26 mouse cellular contexts compared by ENCODE assay signal in the genomic region with DNA sequence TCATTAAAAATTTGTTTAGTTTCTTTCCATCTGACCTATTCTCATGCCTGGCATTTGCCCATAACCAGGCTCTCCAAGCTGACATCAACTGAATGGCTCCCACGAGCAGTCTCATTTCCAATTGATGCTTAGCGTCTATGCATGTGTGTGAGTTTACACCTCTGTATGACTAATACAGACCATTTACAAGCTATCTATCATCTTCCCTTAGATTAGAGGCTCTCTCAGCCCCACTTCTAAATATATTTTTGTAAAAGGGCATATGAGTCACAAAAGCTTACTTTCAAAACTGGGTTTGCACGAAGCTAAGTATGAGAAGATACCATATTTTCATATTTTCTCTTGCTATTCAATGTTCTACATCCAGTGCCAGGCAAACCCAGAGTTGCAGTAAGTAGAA.
DNase-seq lines count a peak whose midpoint lies in the region; ATAC-seq and TF ChIP-seq lines count a peak whose summit lies in the region.
"Had no signal": no experiment of that assay in that cellular context is flagged by ENCODE, and none has a peak within 500 bp of the region (broad histone marks: within the 10 kb centered on the region; RNA-seq: fewer than 3 reads in every experiment).

No protein-coding gene starts in this region.

- no peaks in the 10 kb centered on the region for H3K36me3 ChIP-seq in myocyte (ENCODE audit: control insufficient read depth, insufficient read depth)
- H3K36me3 ChIP-seq: kidney, embryonic 15.5 days had no signal

- H3K4me3 ChIP-seq in myocyte, result no peak overlapping the region
- H3K4me3 ChIP-seq: heart, adult 2 months; heart, embryonic 13.5 days; kidney, embryonic 15.5 days had no signal

- ATAC-seq in frontal cortex, adult (ENCODE audit: low TSS enrichment), result peak; percentile 39
- ATAC-seq: intestine, postnatal 0 days; Patski had no signal

- no peaks in the 10 kb centered on the region for H3K79me2 ChIP-seq in myocyte (ENCODE audit: control insufficient read depth, insufficient read depth)

- peak overlapping the region; percentile 90 for H3K4me2 ChIP-seq in myocyte (ENCODE audit: low read depth)
- H3K4me2 ChIP-seq: heart, embryonic 13.5 days; hindbrain, embryonic 14.5 days; kidney, embryonic 15.5 days had no signal

- DNase-seq in frontal cortex, postnatal 36 days (ENCODE audit: low spot score in 2 of 2), result no peak
- DNase-seq in 3134 (ENCODE audit: extremely low read depth, insufficient read length, low spot score) (peak; percentile 19), NIH3T3 (ENCODE audit: low read depth) (peak; percentile 34)
- no peak for DNase-seq in right cerebral cortex, adult 2 months (ENCODE audit: low spot score in 2 of 2)
- DNase-seq in embryo, embryonic 11 days, result no peak
- DNase-seq: adrenal gland, postnatal 25 days; cerebellum, adult 2 months; cerebellum, postnatal 14 days; gastrocnemius, postnatal 36 days; heart, adult 2 months; heart, postnatal 10 days; kidney, postnatal 36 days; layer of hippocampus, postnatal 36 days; liver; lung, adult 2 months; lung, postnatal 10 days; midbrain, embryonic 14.5 days; thymus, postnatal 4 days had no signal

- no peaks in the 10 kb centered on the region for H3K27me3 ChIP-seq in myocyte (ENCODE audit: control insufficient read depth, insufficient read depth, insufficient read length)
- H3K27me3 ChIP-seq: CH12.LX; heart, embryonic 13.5 days; kidney, embryonic 15.5 days; Patski had no signal

- no peak overlapping the region for H3ac ChIP-seq in myocyte (ENCODE audit: control insufficient read depth, insufficient read length)

- TF ChIP-seq POLR2A in myocyte (IDR thresholded peaks at IDR 0.05; ENCODE audit: insufficient read length, low read depth), result no peak

TF ChIP-seq in myocyte, 11 proteins besides CTCF, POLR2A, EP300 and RAD21:
- no peak for TF ChIP-seq E2F4 (IDR thresholded peaks at IDR 0.05; ENCODE audit: insufficient read depth)
- TF ChIP-seq REST (IDR thresholded peaks at IDR 0.05; ENCODE audit: insufficient read depth, insufficient read length), result no peak
- TF ChIP-seq SRF (IDR thresholded peaks at IDR 0.05; ENCODE audit: control insufficient read depth, insufficient read length, low read depth), result no peak
- no peak for TF ChIP-seq POLR2AphosphoS2 (IDR thresholded peaks at IDR 0.05; ENCODE audit: insufficient read length, low read depth)
- no peak for TF ChIP-seq TCF12 (IDR thresholded peaks at IDR 0.05; ENCODE audit: insufficient read depth, poor library complexity, severe bottlenecking)
- TF ChIP-seq MYOG (IDR thresholded peaks at IDR 0.05; ENCODE audit: control insufficient read depth in 1 of 3, insufficient read depth in 1 of 3, insufficient read length in 2 of 3, low read depth in 2 of 3), result no peak
- no peak for TF ChIP-seq MAX (IDR thresholded peaks at IDR 0.05; ENCODE audit: low read depth)
- TF ChIP-seq CEBPB (IDR thresholded peaks at IDR 0.05; ENCODE audit: insufficient read depth, poor library complexity, severe bottlenecking), result no peak
- TF ChIP-seq TCF3 (IDR thresholded peaks at IDR 0.05; ENCODE audit: insufficient read length, low read depth), result no peak
- TF ChIP-seq MYOD1 (IDR thresholded peaks at IDR 0.05; ENCODE audit: control insufficient read depth in 1 of 3, insufficient read length in 2 of 3, low read depth in 2 of 3), result no peak
- no peak for TF ChIP-seq USF1 (IDR thresholded peaks at IDR 0.05; ENCODE audit: low read depth)

Comparison
In these comparisons a context has a peak if more than half of its experiments do, and no peak if none do; other contexts are left out.
1. DNase-seq: peak in 3134 (single experiment) and NIH3T3 (single experiment); none in frontal cortex, postnatal 36 days (0 of 2), right cerebral cortex, adult 2 months (0 of 2) and embryo, embryonic 11 days (single experiment).